ENCODE assay signal across 29 mouse cellular contexts in genomic region chr7:40429416-40429815, GRCm38 (mm10).
"Had no signal": no experiment of that assay in that cellular context is flagged by ENCODE, and none has a peak within 500 bp of the region (broad histone marks: within the 10 kb centered on the region; RNA-seq: fewer than 3 reads in every experiment).

No protein-coding gene starts in this region.

- H3K9me3 ChIP-seq: limb, embryonic 10.5 days; limb, embryonic 12.5 days; limb, embryonic 13.5 days; limb, embryonic 15.5 days; liver, embryonic 12.5 days; liver, embryonic 13.5 days; lung, embryonic 15.5 days; midbrain, embryonic 10.5 days; midbrain, embryonic 12.5 days; midbrain, embryonic 13.5 days; midbrain, embryonic 15.5 days had no signal

- H3K4me3 ChIP-seq: limb, embryonic 10.5 days; limb, embryonic 12.5 days; limb, embryonic 13.5 days; limb, embryonic 15.5 days; liver, embryonic 12.5 days; liver, embryonic 13.5 days; liver, embryonic 15.5 days; lung, embryonic 15.5 days; megakaryocyte, embryonic 14.5 days; midbrain, embryonic 10.5 days; midbrain, embryonic 12.5 days; midbrain, embryonic 13.5 days; midbrain, embryonic 15.5 days; myocyte had no signal

- H3K9ac ChIP-seq: limb, embryonic 12.5 days; limb, embryonic 13.5 days; limb, embryonic 15.5 days; liver, embryonic 12.5 days; liver, embryonic 13.5 days; liver, embryonic 14.5 days; liver, embryonic 15.5 days; liver, postnatal 0 days; lung, embryonic 14.5 days; lung, embryonic 15.5 days; midbrain, embryonic 12.5 days; midbrain, embryonic 13.5 days; midbrain, embryonic 15.5 days had no signal

- H3K36me3 ChIP-seq: limb, embryonic 10.5 days; limb, embryonic 12.5 days; limb, embryonic 13.5 days; limb, embryonic 15.5 days; liver, embryonic 12.5 days; liver, embryonic 13.5 days; liver, embryonic 15.5 days; lung, embryonic 15.5 days; midbrain, embryonic 10.5 days; midbrain, embryonic 12.5 days; midbrain, embryonic 13.5 days; midbrain, embryonic 15.5 days had no signal

- H3K27ac ChIP-seq: limb, embryonic 10.5 days; limb, embryonic 12.5 days; limb, embryonic 13.5 days; limb, embryonic 15.5 days; liver, embryonic 12.5 days; liver, embryonic 13.5 days; liver, embryonic 14.5 days; liver, embryonic 15.5 days; lung, embryonic 15.5 days; macrophage; midbrain, embryonic 10.5 days; midbrain, embryonic 12.5 days; midbrain, embryonic 13.5 days; midbrain, embryonic 15.5 days had no signal

- H3K27me3 ChIP-seq: limb, embryonic 12.5 days; limb, embryonic 13.5 days; limb, embryonic 15.5 days; liver, embryonic 12.5 days; liver, embryonic 13.5 days; liver, embryonic 15.5 days; lung, embryonic 15.5 days; megakaryocyte, embryonic 14.5 days; midbrain, embryonic 12.5 days; midbrain, embryonic 13.5 days; midbrain, embryonic 15.5 days had no signal

- H3K4me1 ChIP-seq: limb, embryonic 10.5 days; limb, embryonic 12.5 days; limb, embryonic 13.5 days; limb, embryonic 15.5 days; liver, embryonic 12.5 days; liver, embryonic 13.5 days; liver, embryonic 15.5 days; lung, embryonic 15.5 days; megakaryocyte, embryonic 14.5 days; midbrain, embryonic 10.5 days; midbrain, embryonic 12.5 days; midbrain, embryonic 13.5 days; midbrain, embryonic 15.5 days had no signal

- DNase-seq: left cerebral cortex, postnatal 4 days; liver; liver, embryonic 13.5 days; liver, postnatal 0 days; lung, adult 18-20 months; lung, adult 2 months; lung, embryonic 14.5 days; lung, postnatal 10 days; lung, postnatal 14 days; lung, postnatal 36 days; lung, postnatal 4 days; midbrain, embryonic 14.5 days had no signal

- H3K4me2 ChIP-seq: limb, embryonic 12.5 days; limb, embryonic 13.5 days; limb, embryonic 15.5 days; liver, embryonic 11.5 days; liver, embryonic 12.5 days; liver, embryonic 13.5 days; liver, embryonic 15.5 days; lung, embryonic 14.5 days; lung, embryonic 15.5 days; midbrain, embryonic 11.5 days; midbrain, embryonic 12.5 days; midbrain, embryonic 13.5 days; midbrain, embryonic 15.5 days had no signal
